Mouse (Mus musculus): ENCODE measurements around the gene Ctsl. TPM values are rescaled to one million over a fixed set of nuclear protein-coding genes. Genes with fewer than 3 reads are reported as not detected.

The Ctsl gene
- polyA plus RNA-seq, 1 experiment = 370 TPM

DNA sequence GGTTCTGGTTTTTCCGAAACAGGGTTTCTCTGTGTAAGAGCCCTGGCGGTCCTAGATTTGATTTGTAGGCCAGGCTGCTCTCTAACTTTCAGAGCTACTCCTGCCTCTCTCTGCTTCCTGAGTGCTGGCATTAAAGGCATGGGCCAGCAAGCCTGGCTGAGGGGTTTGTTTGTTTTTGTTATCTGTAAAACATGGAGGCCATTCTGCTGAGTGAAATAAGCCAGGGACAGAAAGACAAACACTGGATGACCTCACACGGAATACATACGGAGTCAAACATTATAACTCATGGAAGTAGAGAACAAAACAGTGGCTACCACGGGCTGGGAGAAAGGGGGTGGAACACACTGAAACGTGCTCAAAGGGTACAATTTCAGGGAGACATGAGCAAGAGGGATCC lies 60.1 kb downstream of the Ctsl start:
- Histone ChIP-seq H3K27me3 (replicated peaks; ENCODE audit: control insufficient read depth, insufficient read depth, low read length) (no peaks in the 10 kb centered on the region), H3K4me1 (ENCODE audit: control insufficient read depth, insufficient read depth, low read length) (peaks cover 4% of the 10 kb centered on the region; the same call in 1 of the 2 replicates), H3K27ac (ENCODE audit: insufficient read depth, low read depth, low read length) (no peak overlapping the region), H3K36me3 (ENCODE audit: control insufficient read depth, insufficient read depth, low read length) (peaks cover 2% of the 10 kb centered on the region; the same call in 1 of the 2 replicates), H3K4me3 (ENCODE audit: insufficient read depth, low read depth, low read length) (no peak overlapping the region)
- 73% methylated on average over 6 of the region's 6 CpGs for WGBS
- TF ChIP-seq POLR2A (IDR thresholded peaks at IDR 0.05; ENCODE audit: low read depth, low read length) (no peak), CTCF (conservative IDR thresholded peaks at IDR 0.05; ENCODE audit: insufficient read depth, insufficient read length, low read depth, low read length) (no peak)
- no peak for DNase-seq

DNA sequence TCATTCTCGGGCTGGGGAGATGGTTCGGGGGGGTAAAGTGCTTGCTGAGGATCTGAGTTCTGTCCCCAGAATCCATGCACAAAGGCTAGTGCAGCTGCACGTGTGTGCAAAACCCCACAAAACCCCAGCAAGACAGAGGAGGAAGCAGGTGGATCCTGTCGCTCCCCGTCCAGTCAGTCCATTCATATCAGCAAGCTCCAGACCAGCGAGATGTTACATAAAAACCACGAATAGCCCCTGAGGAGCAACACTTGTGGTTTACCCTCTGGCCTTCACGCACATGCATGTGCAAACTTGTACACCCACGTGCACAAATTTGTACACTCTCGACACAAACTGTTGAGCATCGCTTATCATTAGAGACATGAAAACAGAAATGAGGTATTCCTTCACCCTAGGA lies 60.8 kb downstream of the Ctsl start:
- no peak overlapping the region for H3K27ac ChIP-seq (ENCODE audit: insufficient read depth, low read depth, low read length)
- no peak for DNase-seq
- WGBS = 65% methylated on average over 11 of the region's 11 CpGs
- TF ChIP-seq CTCF (conservative IDR thresholded peaks at IDR 0.05; ENCODE audit: insufficient read depth, insufficient read length, low read depth, low read length) (no peak), POLR2A (IDR thresholded peaks at IDR 0.05; ENCODE audit: low read depth, low read length) (no peak)
- no peaks in the 10 kb centered on the region for H3K27me3 ChIP-seq (replicated peaks; ENCODE audit: control insufficient read depth, insufficient read depth, low read length)
- peaks cover 2% of the 10 kb centered on the region; the same call in 1 of the 2 replicates for H3K36me3 ChIP-seq (ENCODE audit: control insufficient read depth, insufficient read depth, low read length)
- H3K4me3 ChIP-seq (ENCODE audit: insufficient read depth, low read depth, low read length) = no peak overlapping the region
- H3K4me1 ChIP-seq (ENCODE audit: control insufficient read depth, insufficient read depth, low read length) = peaks cover 4% of the 10 kb centered on the region; the same call in 1 of the 2 replicates

Other genes with a start within 250 kb of the Ctsl start
- 10.9 and 13.8 TPM in 2 replicates for gene Slc35d2, start 241.5 kb downstream of the Ctsl start, polyA plus RNA-seq (2012; rRNA removed)
- gene Zfp367, start 217.7 kb downstream of the Ctsl start, polyA plus RNA-seq (2012; rRNA removed) = 12.2 and 15.5 TPM in 2 replicates
- 35.8 and 37.6 TPM in 2 replicates for gene Habp4, start 209.1 kb downstream of the Ctsl start, polyA plus RNA-seq (2012; rRNA removed)
- gene Cdc14b, start 95.6 kb downstream of the Ctsl start, polyA plus RNA-seq (2012; rRNA removed) = 7.5 and 7.7 TPM in 2 replicates
- 22.6 and 25.5 TPM in 2 replicates for gene Aaed1, start 58.2 kb downstream of the Ctsl start, polyA plus RNA-seq (2012; rRNA removed)
- gene Cdk20, start 61.4 kb upstream of the Ctsl start, polyA plus RNA-seq (2012; rRNA removed) = 10.4 and 12.7 TPM in 2 replicates
- not detected in 2 replicates for gene Fam240b, start 126.9 kb upstream of the Ctsl start, polyA plus RNA-seq (2012; rRNA removed)

Data from kidney, adult 2 months (tissue).